Mouse (Mus musculus) C2C12 (cell line): Measurements from ENCODE around the gene Frmd8.

Source experiments
- CEBPB ChIP-seq: IDR thresholded peaks from one replicate; pipeline ENCODE4 v1.6.1; 2011; ENCODE audit warnings: low read depth, mild to moderate bottlenecking, control low read depth, moderate library complexity
- CTCF ChIP-seq: IDR thresholded peaks from one replicate; pipeline ENCODE4 v1.5.1; 2011; ENCODE audit not compliant: control insufficient read depth, insufficient read depth, insufficient read length
- FOSL1 ChIP-seq: IDR thresholded peaks from one replicate; pipeline ENCODE4 v1.8.0; 2011; ENCODE audit warnings: mild to moderate bottlenecking, low read length; ENCODE audit not compliant: poor library complexity, insufficient read depth, severe bottlenecking
- MAX ChIP-seq: IDR thresholded peaks from one replicate; pipeline ENCODE4 v1.6.1; 2011; ENCODE audit warnings: mild to moderate bottlenecking, control low read depth
- MYOG ChIP-seq: IDR thresholded peaks from one replicate; pipeline ENCODE4 v1.6.1; 2011; ENCODE audit not compliant: control insufficient read depth, insufficient read length; ENCODE audit errors: extremely low read depth
- USF1 ChIP-seq: IDR thresholded peaks from one replicate; pipeline ENCODE4 v1.6.1; 2011; ENCODE audit warnings: low read depth, mild to moderate bottlenecking, control low read depth, moderate library complexity

DNA sequence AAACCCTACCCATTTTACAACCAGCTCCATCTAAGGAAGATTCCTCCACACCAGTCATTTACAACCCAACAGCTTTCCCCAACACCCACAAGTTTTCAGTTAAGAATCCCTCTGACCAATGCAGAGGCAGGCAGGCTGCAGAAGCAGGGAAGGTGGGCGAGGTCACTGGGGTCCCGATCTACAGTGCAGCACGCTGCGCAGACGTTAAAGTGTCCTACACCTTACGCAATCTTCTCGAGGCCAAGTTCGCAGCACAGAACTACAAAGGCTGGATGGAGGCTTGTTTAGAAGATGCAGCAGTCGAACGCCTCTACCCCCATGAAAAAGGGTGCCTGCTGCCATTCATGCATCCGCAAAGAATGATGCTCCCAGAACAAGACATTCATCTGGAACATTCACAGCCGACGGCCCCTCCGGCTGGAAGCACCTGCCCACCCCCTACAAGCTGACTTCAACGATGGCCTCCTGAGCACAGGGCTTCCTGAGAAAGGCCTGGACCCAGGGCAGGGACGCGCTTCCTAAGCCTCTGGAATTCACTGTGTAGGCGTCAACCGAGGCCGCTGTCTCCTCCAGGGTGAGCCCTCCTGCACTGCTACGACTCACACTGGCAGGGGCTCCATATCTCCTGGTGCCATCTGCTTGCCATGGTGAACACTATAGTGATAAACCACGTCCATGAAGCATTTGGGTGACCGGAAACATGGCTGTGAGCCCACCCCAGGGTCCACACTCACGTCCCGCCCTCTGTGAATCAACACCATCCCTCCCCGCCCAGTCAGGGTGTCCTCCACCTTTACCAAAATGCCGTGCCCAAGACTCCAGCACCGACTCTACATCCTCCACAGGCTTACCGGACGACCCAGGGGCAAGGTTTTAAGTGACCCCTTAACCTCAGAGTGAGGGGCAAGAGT lies 31.0 kb downstream of the Frmd8 start:
- TF ChIP-seq CTCF (no peak), MAX (no peak), CEBPB (peak; percentile 76), MYOG (no peak), FOSL1 (no peak), USF1 (no peak)
